Mouse (Mus musculus) cerebellum, adult 2 months (tissue): ENCODE results near the gene Enah. TPM values are rescaled to one million over a fixed set of nuclear protein-coding genes. Genes with fewer than 3 reads are reported as not detected.

ENCODE experiments used
- DNase-seq, 2 experiments: peaks; one replicate each; pipeline ENCODE4 v3.0.0; 2021
- H3K27ac ChIP-seq: fragments of 200-500 bp; 2 replicates; pipeline ENCODE4 v1.5.1; 2012; ENCODE audit warnings: low read length, control low read depth, inconsistent platforms; ENCODE audit not compliant: insufficient read depth
- H3K27me3 ChIP-seq: fragments of 200-500 bp; 2 replicates; pipeline ENCODE4 v1.6.1; 2012; ENCODE audit warnings: inconsistent platforms, mild to moderate bottlenecking, low read length, moderate library complexity; ENCODE audit not compliant: control insufficient read depth, insufficient read depth
- H3K4me1 ChIP-seq: fragments of 200-500 bp; 2 replicates; pipeline ENCODE4 v1.6.1; 2011; ENCODE audit warnings: low read length; ENCODE audit not compliant: control insufficient read depth, insufficient read depth
- H3K4me3 ChIP-seq: fragments of 200-500 bp; replicated peaks from 2 replicates; pipeline ENCODE3; 2011; ENCODE audit warnings: mild to moderate bottlenecking, low read depth, low read length, control low read depth; ENCODE audit not compliant: insufficient read depth
- CTCF ChIP-seq: fragments of 200-500 bp; IDR thresholded peaks from 2 replicates; pipeline ENCODE4 v1.5.1; 2011; ENCODE audit warnings: low read depth, mild to moderate bottlenecking, control low read depth, low read length, moderate library complexity, borderline replicate concordance; ENCODE audit not compliant: insufficient read depth
- POLR2A ChIP-seq: fragments of 200-500 bp; IDR thresholded peaks from 2 replicates; pipeline ENCODE4 v1.6.1; 2011; ENCODE audit warnings: low read length, control low read depth, borderline replicate concordance; ENCODE audit not compliant: insufficient read depth
- WGBS: fragments of 180-500 bp; shearing (Covaris S2); methylation state at CpG from one replicate; pipeline ENCODE4 v1.1.7; 2018; 5-methylcytosine and 5-hydroxymethylcytosine counted together
- polyA plus RNA-seq: library from polyadenylated mRNA; depleted of rRNA; stranded (reverse); fragments of >200 nt; gene quantifications from 2 replicates; pipeline ENCODE4 v1.2.3, GENCODE M21; 2012; rRNA removed

Gene Enah
- polyA plus RNA-seq, 1 experiment: 53.6 TPM

DNA sequence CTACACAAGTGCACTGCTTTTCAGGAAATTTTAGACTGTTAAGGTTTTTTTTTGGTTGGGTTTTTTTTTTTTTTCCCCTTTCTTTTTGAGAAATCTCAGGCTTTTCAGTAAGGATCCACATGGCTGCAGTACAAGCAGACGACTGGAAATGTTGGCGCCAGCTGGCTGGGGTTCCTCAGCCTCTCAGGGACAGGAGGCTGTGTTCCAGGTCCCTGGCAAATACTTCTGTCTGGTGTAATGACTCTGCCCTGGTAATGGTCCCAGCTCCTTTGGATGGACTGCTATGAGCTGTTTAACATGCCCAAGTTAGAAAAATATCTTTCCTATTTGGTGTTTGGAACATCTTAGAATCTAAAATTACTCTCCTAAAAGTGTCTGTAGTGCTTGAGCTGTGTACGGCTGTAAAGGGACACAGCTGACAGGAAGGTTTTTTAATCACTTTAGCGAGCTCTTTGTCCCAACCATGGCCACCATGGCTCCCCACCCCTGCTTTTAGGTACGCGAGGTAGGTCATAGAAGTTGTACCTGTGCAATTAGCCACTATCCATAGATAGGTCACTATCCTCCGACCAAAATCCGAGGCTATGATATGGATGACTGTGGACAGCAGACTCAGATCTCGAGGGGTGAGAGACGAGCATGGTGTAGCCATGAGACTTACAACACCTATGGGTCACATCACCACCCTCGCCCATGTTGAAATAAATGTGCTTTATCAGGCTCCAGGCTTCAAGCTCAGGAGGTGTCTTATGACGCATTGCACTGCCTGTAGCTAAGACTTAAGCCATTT, 168.1 kb downstream of the Enah start:
- WGBS: 73% methylated on average over 12 of the region's 12 CpGs
- Histone ChIP-seq H3K4me3 (no peak overlapping the region), H3K27me3 (no peaks in the 10 kb centered on the region), H3K27ac (no peak overlapping the region), H3K4me1 (peaks cover 4% of the 10 kb centered on the region; the same call in 1 of the 2 replicates)
- TF ChIP-seq POLR2A: no peak
- peak in 1 of 2 experiments; percentile 58 for DNase-seq

- no peaks in the 10 kb centered on the region for H3K27me3 ChIP-seq
- H3K27ac ChIP-seq: no peak overlapping the region
- TF ChIP-seq POLR2A (no peak), CTCF (no peak)
- DNase-seq: no peak
- WGBS: 39% methylated on average over 4 of the region's 4 CpGs
- H3K4me1 ChIP-seq: peaks cover 4% of the 10 kb centered on the region; the same call in 1 of the 2 replicates
- H3K4me3 ChIP-seq: no peak overlapping the region
Observed at GRCm38 (mm10) chr1:181850441-181850840, 169.3 kb downstream of the Enah start.

DNA sequence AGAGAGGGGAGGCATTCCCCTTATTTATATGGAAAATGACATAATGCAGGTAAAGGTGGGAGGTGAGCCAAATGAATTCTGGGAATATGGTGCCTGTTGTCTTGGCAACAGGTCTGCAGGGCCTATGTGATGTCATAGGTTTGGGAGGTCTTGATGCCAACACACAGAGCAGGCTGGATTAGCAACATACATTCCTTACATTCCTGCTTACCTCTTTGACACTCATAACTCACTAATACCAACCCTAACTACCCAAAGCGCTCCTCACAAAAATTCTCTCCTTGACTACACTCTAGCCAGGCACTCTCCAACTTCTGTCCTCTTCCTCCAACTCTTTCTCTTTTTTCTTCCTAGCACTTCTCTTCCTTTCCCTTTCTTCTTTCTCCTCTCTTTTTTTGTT, 171.6 kb downstream of the Enah start:
- TF ChIP-seq CTCF (no peak), POLR2A (no peak)
- Histone ChIP-seq H3K4me3 (no peak overlapping the region), H3K27ac (no peak overlapping the region), H3K4me1 (peaks cover 4% of the 10 kb centered on the region; the same call in 1 of the 2 replicates), H3K27me3 (no peaks in the 10 kb centered on the region)
- 96% methylated on average over 1 of the region's 1 CpGs for WGBS
- no peak for DNase-seq

- DNase-seq: no peak
- Histone ChIP-seq H3K27ac (no peak overlapping the region), H3K27me3 (no peaks in the 10 kb centered on the region), H3K4me1 (peaks cover 4% of the 10 kb centered on the region; the same call in 1 of the 2 replicates), H3K4me3 (no peak overlapping the region)
- WGBS: 91% methylated on average over 3 of the region's 3 CpGs
- TF ChIP-seq CTCF: no peak
- TF ChIP-seq POLR2A: no peak
Observed at GRCm38 (mm10) chr1:181847396-181847795, 172.4 kb downstream of the Enah start.

Other genes starting within 250 kb of the Enah start
- gene Lbr, start 176.9 kb downstream of the Enah start, polyA plus RNA-seq: 17.8 and 18.4 TPM in 2 replicates
- gene Srp9, start 104.7 kb upstream of the Enah start, polyA plus RNA-seq: 113 and 124 TPM in 2 replicates
- not detected in 2 replicates for gene Vmn1r1, start 144.5 kb upstream of the Enah start, polyA plus RNA-seq